Mouse (Mus musculus) intestine, embryonic 16.5 days (tissue): ENCODE data around the gene Fars2. TPM values are rescaled to one million over a fixed set of nuclear protein-coding genes. Genes with fewer than 3 reads are reported as not detected.

Source experiments
- ATAC-seq: fragments of 200-750 bp; cut with Nextera tagmentation; 2 replicates; pipeline ENCODE4 v1.8.0; 2017; ENCODE audit warnings: moderate TSS enrichment, moderate library complexity
- H3K27ac ChIP-seq: fragments of 300-500 bp; sonication (generic); 2 replicates; pipeline ENCODE4 v1.5.1; 2014; ENCODE audit warnings: mild to moderate bottlenecking, low read length
- H3K27me3 ChIP-seq: fragments of 300-500 bp; sonication (generic); replicated peaks from 2 replicates; pipeline ENCODE4 v1.6.1; 2014; ENCODE audit warnings: low read length, control low read depth, mixed read lengths; ENCODE audit not compliant: control insufficient read depth, insufficient read depth
- H3K36me3 ChIP-seq: fragments of 300-500 bp; sonication (generic); 2 replicates; pipeline ENCODE4 v1.6.1; 2014; ENCODE audit warnings: low read length, control low read depth; ENCODE audit not compliant: control insufficient read depth, insufficient read depth
- H3K4me1 ChIP-seq: fragments of 300-500 bp; sonication (generic); 2 replicates; pipeline ENCODE4 v1.6.1; 2014; ENCODE audit warnings: low read length, control low read depth, mixed read lengths; ENCODE audit not compliant: control insufficient read depth, insufficient read depth
- H3K4me2 ChIP-seq: fragments of 300-500 bp; sonication (generic); 2 replicates; pipeline ENCODE4 v1.6.1; 2014; ENCODE audit warnings: low read depth, low read length, control low read depth
- H3K4me3 ChIP-seq: fragments of 300-500 bp; sonication (generic); 2 replicates; pipeline ENCODE4 v1.5.1; 2014; ENCODE audit warnings: mild to moderate bottlenecking, low read length
- H3K9ac ChIP-seq: fragments of 300-500 bp; sonication (generic); 2 replicates; pipeline ENCODE4 v1.6.1; 2014; ENCODE audit warnings: low read depth, low read length
- H3K9me3 ChIP-seq: fragments of 300-500 bp; sonication (generic); 2 replicates; pipeline ENCODE4 v1.6.1; 2016; ENCODE audit warnings: low read length, control low read depth; ENCODE audit not compliant: control insufficient read depth
- WGBS: fragments of 180-500 bp; shearing (Covaris S2); extraction: QIAGEN DNeasy Blood & Tissue Kit; methylation state at CpG from one replicate; pipeline ENCODE4 v1.1.7; 2014; 5-methylcytosine and 5-hydroxymethylcytosine counted together
- polyA plus RNA-seq: library from polyadenylated mRNA; unstranded; fragments of >200 nt; fragmentation: Nextera tagmentation; extraction: Ambion mirVana; gene quantifications from 2 replicates; pipeline ENCODE4 v1.2.1, GENCODE M21; 2015

The Fars2 gene
- polyA plus RNA-seq, result 45.1 and 48.2 TPM in 2 replicates

- peak within 1 kb of the TSS; percentile 89 for H3K4me2 ChIP-seq
- peak; percentile 98 for ATAC-seq
- H3K36me3 ChIP-seq, result no peaks in the 10 kb centered on the region
- no peaks in the 10 kb centered on the region for H3K4me1 ChIP-seq
- 0% methylated on average over 74 of the region's 75 CpGs for WGBS
- peak within 1 kb of the TSS; percentile 70 for H3K9ac ChIP-seq
- peak within 1 kb of the TSS; percentile 68 for H3K4me3 ChIP-seq
- H3K27me3 ChIP-seq, result no peaks in the 10 kb centered on the region
- H3K9me3 ChIP-seq, result no peaks in the 10 kb centered on the region
- peak within 1 kb of the TSS; percentile 97 for H3K27ac ChIP-seq
Observed at GRCm38 (mm10) chr13:36117143-36118014, at the start of gene Fars2, which contains the start of gene Lyrm4. Fars2 (plus strand) TSS chr13:36117412. Lyrm4 (minus strand) TSS chr13:36117526.

DNA sequence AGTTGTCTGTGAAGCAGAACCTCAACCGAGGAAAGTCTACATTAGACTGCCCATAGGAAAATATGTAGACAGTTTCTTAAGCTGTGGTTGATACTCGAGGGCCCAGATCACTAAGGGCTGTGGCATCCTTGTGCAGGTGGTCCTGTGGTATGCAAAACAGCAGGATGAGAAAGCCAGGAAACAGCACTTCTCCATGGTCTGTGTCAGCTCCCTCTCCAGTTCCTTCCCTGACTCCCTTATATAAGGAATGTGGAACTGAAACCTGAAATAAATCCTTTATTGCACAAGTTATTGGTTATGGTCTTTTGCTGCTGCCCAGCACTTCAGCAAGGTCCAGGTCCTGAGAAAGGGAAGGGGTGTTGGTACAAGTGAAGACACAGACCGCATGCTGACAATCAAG is 42.7 kb upstream of the Fars2 start:
- Histone ChIP-seq H3K27me3 (no peaks in the 10 kb centered on the region), H3K9me3 (no peaks in the 10 kb centered on the region), H3K4me3 (no peak overlapping the region), H3K36me3 (no peaks in the 10 kb centered on the region), H3K4me1 (no peaks in the 10 kb centered on the region), H3K27ac (no peak overlapping the region), H3K4me2 (no peak overlapping the region), H3K9ac (no peak overlapping the region)
- no peak for ATAC-seq
- 82% methylated on average over 3 of the region's 3 CpGs for WGBS

DNA sequence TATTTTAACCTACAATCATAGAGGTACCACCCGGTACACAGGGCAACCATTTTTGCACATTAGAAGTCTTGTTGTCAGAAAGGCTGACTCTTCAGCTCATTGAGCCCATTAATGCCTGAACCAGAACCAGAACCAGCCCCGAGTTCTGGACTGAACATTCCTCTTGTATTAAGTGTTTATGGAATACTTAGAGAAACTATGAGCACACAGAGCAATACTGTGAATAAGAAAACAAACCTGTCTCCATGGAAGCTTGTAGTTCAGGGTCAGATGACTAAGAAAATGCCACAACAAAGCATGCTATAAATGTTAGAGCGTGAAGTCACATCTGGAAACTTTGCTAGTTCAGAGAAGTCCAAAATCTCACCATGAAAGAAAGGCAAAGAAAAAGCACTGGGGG is 35.6 kb upstream of the Fars2 start:
- Histone ChIP-seq H3K9me3 (no peaks in the 10 kb centered on the region), H3K4me3 (no peak overlapping the region), H3K36me3 (no peaks in the 10 kb centered on the region), H3K27me3 (no peaks in the 10 kb centered on the region), H3K4me1 (no peaks in the 10 kb centered on the region), H3K27ac (no peak overlapping the region), H3K9ac (no peak overlapping the region), H3K4me2 (no peak overlapping the region)
- no peak for ATAC-seq
- WGBS, result 93% methylated on average over 3 of the region's 3 CpGs

DNA sequence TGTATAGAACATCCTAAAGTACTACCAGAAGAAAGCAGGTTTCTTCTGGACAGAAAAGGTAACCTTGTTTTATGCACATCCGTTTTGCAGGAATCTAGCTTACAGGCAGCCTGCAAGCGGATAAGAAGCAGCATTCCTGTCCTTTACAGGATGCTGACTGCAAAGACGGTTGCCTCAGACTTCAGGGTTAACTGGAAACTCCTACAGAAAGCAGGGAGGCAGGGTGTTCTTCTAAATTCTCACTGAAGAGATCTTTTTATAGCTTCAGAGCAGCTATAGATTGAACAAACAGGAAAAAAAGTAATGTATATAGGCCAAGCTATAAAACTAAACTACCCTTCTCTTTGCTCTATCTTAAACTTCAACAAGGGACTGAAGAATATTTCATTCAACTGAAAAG is 32.5 kb upstream of the Fars2 start:
- Histone ChIP-seq H3K4me3 (no peak overlapping the region), H3K4me1 (peaks cover 4% of the 10 kb centered on the region; the same call in 1 of the 2 replicates), H3K9me3 (no peaks in the 10 kb centered on the region), H3K4me2 (no peak overlapping the region), H3K27me3 (no peaks in the 10 kb centered on the region), H3K9ac (no peak overlapping the region), H3K36me3 (no peaks in the 10 kb centered on the region), H3K27ac (no peak overlapping the region)
- WGBS, result 82% methylated on average over 3 of the region's 3 CpGs
- no peak for ATAC-seq

DNA sequence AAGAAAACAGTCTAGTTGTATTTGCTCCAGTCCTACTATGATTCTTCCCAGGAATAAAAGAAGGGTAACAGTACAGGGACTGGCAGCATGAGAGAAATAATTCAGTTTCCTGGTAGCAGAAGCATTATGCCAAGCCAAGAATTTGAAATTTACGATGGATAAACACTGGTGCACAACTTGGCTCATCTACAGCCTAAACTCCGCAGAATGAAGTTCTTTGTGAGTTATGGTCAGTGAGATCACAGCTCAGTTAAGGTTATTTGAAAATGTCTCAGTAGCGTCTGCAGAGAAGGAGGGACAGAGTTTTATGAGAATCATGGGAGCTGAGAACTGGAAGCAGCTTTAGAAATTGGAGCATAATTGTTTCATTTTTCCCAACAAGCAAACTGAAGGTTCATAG is 31.2 kb upstream of the Fars2 start:
- WGBS, result 48% methylated on average over 3 of the region's 3 CpGs
- Histone ChIP-seq H3K4me2 (no peak overlapping the region), H3K27me3 (no peaks in the 10 kb centered on the region), H3K36me3 (no peaks in the 10 kb centered on the region), H3K4me1 (peaks cover 4% of the 10 kb centered on the region; the same call in 1 of the 2 replicates), H3K9ac (no peak overlapping the region), H3K27ac (no peak overlapping the region), H3K4me3 (no peak overlapping the region), H3K9me3 (no peaks in the 10 kb centered on the region)
- ATAC-seq, result no peak

DNA sequence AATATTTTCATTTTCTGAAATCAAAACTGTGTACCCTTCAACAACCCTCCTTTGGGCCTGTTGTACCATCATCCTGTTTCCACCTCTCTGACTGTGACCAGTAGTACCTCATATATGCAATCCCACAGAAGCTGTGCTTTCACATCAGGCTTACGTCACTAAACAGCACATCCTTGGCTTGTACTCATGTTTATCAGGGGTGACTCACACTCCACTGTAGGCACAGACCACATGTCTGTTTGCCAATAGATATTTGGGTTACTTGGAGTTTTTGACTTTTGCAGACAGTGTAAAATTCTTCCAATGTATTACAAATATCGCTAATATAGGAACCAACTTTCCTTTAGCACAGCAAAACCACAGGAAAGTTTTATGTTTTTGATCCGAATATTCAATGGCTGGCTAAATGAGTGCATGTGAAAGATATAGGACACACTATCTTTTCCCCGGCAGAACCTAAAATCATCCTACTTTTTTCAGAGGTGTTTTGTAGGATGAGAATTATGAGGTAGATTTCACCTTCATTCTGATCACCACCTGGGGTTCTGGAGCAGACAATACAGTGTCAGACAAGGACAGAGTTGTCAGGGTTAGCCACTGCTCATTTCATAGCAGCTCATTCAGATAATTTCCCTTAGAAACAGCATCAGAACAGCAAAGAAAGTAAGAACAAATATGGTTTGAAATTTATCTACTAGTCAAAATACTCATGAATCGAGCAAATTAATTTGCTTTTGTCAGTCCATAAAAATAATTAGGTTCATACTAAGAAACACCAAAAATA is 30.4 kb upstream of the Fars2 start:
- no peak overlapping the region for H3K4me3 ChIP-seq
- ATAC-seq, result peak; percentile 66
- WGBS, result 87% methylated on average over 5 of the region's 5 CpGs

DNA sequence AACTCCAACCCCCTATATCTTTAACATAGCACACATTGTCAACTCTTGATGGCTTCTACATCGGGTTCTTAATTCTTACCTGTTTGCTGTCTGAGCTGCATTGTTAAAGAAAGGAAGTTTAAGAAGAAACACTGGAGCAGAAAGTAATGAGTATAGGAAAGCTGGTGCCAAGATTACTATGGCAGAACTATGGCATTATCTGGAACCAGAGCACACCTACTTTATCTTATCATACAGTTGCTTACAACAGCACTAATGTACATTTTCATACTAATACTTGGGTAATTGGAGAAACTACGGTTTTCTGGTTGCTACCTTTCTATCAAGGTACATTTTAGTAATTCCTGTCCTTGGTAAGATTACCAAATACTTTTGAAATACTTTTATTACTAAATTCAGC is 29.8 kb upstream of the Fars2 start:
- H3K36me3 ChIP-seq, result no peaks in the 10 kb centered on the region
- H3K9ac ChIP-seq, result no peak overlapping the region
- H3K27ac ChIP-seq, result no peak overlapping the region
- H3K4me1 ChIP-seq, result peaks cover 4% of the 10 kb centered on the region; the same call in 1 of the 2 replicates
- no peaks in the 10 kb centered on the region for H3K9me3 ChIP-seq
- H3K27me3 ChIP-seq, result no peaks in the 10 kb centered on the region
- ATAC-seq, result no peak
- H3K4me3 ChIP-seq, result no peak overlapping the region
- H3K4me2 ChIP-seq, result no peak overlapping the region
- WGBS, result 86% methylated on average over 2 of the region's 2 CpGs

More for the DNA sequence above, 30.4 kb upstream of the Fars2 start:
- no peak overlapping the region for H3K9ac ChIP-seq
- H3K27me3 ChIP-seq, result no peaks in the 10 kb centered on the region
- H3K4me2 ChIP-seq, result no peak overlapping the region
- H3K9me3 ChIP-seq, result no peaks in the 10 kb centered on the region
- no peaks in the 10 kb centered on the region for H3K36me3 ChIP-seq
- H3K27ac ChIP-seq, result no peak overlapping the region
- peaks cover 4% of the 10 kb centered on the region; the same call in 1 of the 2 replicates for H3K4me1 ChIP-seq

- 61% methylated on average over 4 of the region's 4 CpGs for WGBS
- no peak overlapping the region for H3K4me2 ChIP-seq
- H3K27ac ChIP-seq, result no peak overlapping the region
- peaks cover 4% of the 10 kb centered on the region; the same call in 1 of the 2 replicates for H3K4me1 ChIP-seq
- no peak overlapping the region for H3K9ac ChIP-seq
- no peaks in the 10 kb centered on the region for H3K9me3 ChIP-seq
- H3K27me3 ChIP-seq, result no peaks in the 10 kb centered on the region
- H3K36me3 ChIP-seq, result no peaks in the 10 kb centered on the region
- no peak overlapping the region for H3K4me3 ChIP-seq
- 0 out of 2 replicates have a peak, but pooled peaks have one; percentile 13 for ATAC-seq
Observed at GRCm38 (mm10) chr13:36088168-36088567, 29.0 kb upstream of the Fars2 start.

DNA sequence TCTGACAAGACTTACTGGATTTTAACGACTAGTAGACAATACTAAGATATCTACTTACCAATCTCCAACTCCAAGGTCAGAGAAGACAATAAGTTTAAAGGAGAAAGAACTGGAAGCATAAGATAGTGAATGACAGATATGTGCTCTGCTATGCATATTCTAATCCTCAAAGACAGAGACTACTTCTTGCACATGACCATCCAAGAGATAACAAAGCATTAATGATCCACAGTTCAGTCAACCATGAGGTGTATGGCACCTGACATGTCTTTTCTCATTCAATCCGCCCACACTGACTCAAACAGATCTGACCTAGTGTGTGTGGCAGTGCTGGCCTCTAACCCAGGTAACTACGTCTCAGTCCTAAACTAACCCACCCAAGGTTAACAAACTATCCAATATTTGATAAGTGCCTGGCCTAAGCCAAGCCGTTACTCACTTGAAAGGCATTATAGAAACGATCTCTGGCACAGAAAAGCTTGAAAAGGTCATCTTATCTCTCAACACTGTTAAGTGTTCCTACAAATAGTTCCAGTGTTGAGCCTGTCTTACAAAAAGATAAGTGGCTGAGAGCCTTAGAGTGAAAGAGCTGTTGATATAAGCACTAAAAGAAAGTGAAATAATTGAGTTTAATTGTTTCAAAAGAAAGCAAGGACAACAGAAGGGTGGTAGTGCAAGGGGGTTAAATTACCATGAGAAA is 20.4 kb upstream of the Fars2 start:
- H3K9me3 ChIP-seq, result no peaks in the 10 kb centered on the region
- no peak overlapping the region for H3K27ac ChIP-seq
- ATAC-seq, result no peak
- H3K27me3 ChIP-seq, result no peaks in the 10 kb centered on the region
- no peaks in the 10 kb centered on the region for H3K4me1 ChIP-seq
- WGBS, result 62% methylated on average over 5 of the region's 5 CpGs
- H3K4me3 ChIP-seq, result no peak overlapping the region
- no peak overlapping the region for H3K9ac ChIP-seq
- no peaks in the 10 kb centered on the region for H3K36me3 ChIP-seq
- H3K4me2 ChIP-seq, result no peak overlapping the region
